ENCODE assay signal across 9 mouse cellular contexts in the genomic region with DNA sequence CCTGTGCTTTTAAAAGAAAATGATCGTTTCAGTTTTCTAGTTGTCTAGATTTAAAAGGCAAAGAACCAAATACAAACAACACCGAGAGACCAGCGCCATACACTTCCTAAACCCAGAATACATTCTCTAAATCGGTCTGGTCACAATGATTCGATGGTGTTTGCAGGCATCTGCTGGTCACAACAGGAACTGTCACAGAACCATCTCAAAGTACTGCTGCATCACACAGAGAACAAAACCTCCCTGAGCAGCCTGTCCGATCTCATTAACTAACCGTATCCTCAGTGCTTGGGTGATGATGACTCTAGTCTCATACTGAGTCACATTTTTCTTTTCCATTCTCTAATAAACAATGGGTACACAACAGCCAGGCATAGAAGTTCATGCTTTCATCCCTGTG. TPM values are rescaled to one million over a fixed set of nuclear protein-coding genes. Genes with fewer than 3 reads are reported as not detected.
DNase-seq lines count a peak whose midpoint lies in the region; ATAC-seq and TF ChIP-seq lines count a peak whose summit lies in the region.
"Had no signal": no experiment of that assay in that cellular context is flagged by ENCODE, and none has a peak within 500 bp of the region (broad histone marks: within the 10 kb centered on the region; RNA-seq: fewer than 3 reads in every experiment).

No protein-coding gene starts in this region.

- no peak for TF ChIP-seq POLR2A in cortical plate, adult 2 months (IDR thresholded peaks at IDR 0.05; ENCODE audit: extremely low read depth, insufficient read depth, low read length)

- peak; percentile 84 for TF ChIP-seq CTCF in cortical plate, adult 2 months (IDR thresholded peaks at IDR 0.05; ENCODE audit: extremely low read depth, insufficient read depth, low read length)

- ATAC-seq in hindbrain, embryonic 14.5 days (ENCODE audit: low FRiP score), result peak; percentile 94

- no peak overlapping the region for H3K27ac ChIP-seq in cortical plate, adult 2 months (ENCODE audit: insufficient read depth, low read length)
- H3K27ac ChIP-seq in hindbrain, embryonic 14.5 days, result no peak overlapping the region

- peaks cover 1% of the 10 kb centered on the region; the same call in 1 of the 2 replicates for H3K4me1 ChIP-seq in cortical plate, adult 2 months (ENCODE audit: control insufficient read depth, insufficient read depth, low read length)
- no peaks in the 10 kb centered on the region for H3K4me1 ChIP-seq in hindbrain, embryonic 14.5 days (replicated peaks; ENCODE audit: control insufficient read depth, insufficient read depth, low read length)

- no peaks in the 10 kb centered on the region for H3K27me3 ChIP-seq in hindbrain, embryonic 14.5 days (ENCODE audit: control insufficient read depth, insufficient read depth, low read length)
- H3K27me3 ChIP-seq: megakaryocyte, embryonic 14.5 days had no signal

- no peaks in the 10 kb centered on the region for H3K36me3 ChIP-seq in hindbrain, embryonic 14.5 days (replicated peaks; ENCODE audit: control insufficient read depth, insufficient read depth)

- intact Hi-C loops in left cerebral cortex, postnatal 4 days (cut with DNase I), result loop anchor here (10.0 kb wide), 1 partner anchor 222 kb away; no protein-coding TSS in a partner anchor

- H3K4me3 ChIP-seq in cortical plate, adult 2 months (ENCODE audit: insufficient read depth, low read length), result no peak overlapping the region
- no peak overlapping the region for H3K4me3 ChIP-seq in hindbrain, embryonic 14.5 days (replicated peaks; ENCODE audit: low read length)
- H3K4me3 ChIP-seq: megakaryocyte, embryonic 14.5 days had no signal

- DNase-seq in adrenal gland, postnatal 10 days, result peak; percentile 8
- DNase-seq in adrenal gland, adult 18-20 months (ENCODE audit: low spot score in 2 of 2), result no peak
- DNase-seq in 3T3-L1 (ENCODE audit: low read depth, low spot score), result peak; percentile 7
- DNase-seq in hindbrain, embryonic 14.5 days (ENCODE audit: low spot score), result peak; percentile 82
- peak; percentile 50 for DNase-seq in left cerebral cortex, postnatal 4 days
- peak; percentile 73 to 79 for DNase-seq in right cerebral cortex, adult 2 months (ENCODE audit: low spot score in 2 of 2)
- DNase-seq in thymus, postnatal 25 days, result no peak

- H3K4me2 ChIP-seq in hindbrain, embryonic 14.5 days (replicated peaks), result 0 out of 2 replicates have a peak overlapping the region, but pooled peaks have one; percentile 24

- H3K9ac ChIP-seq in hindbrain, embryonic 14.5 days, result 0 out of 2 replicates have a peak overlapping the region, but pooled peaks have one; percentile 25

- 14% methylated on average over 7 of the region's 7 CpGs for WGBS in hindbrain, embryonic 14.5 days

- H3K9me3 ChIP-seq in hindbrain, embryonic 14.5 days (ENCODE audit: control insufficient read depth, low read length), result no peaks in the 10 kb centered on the region
- H3K9me3 ChIP-seq: megakaryocyte, embryonic 14.5 days had no signal

RNA-seq across cellular contexts. Expression of a gene that starts 59.1 kb away (rescaled TPM):
- 1 to 10 TPM; 7.8 to 9.6 TPM for total RNA-seq in adrenal gland, postnatal 10 days (2021)
- 1 to 10 TPM; 3.8 to 5.4 TPM for total RNA-seq in adrenal gland, adult 18-20 months (2021)
- 48.1 and 48.5 TPM in 2 replicates for polyA plus RNA-seq in cortical plate, adult 2 months (2012; rRNA removed)
- 6.4 and 8.7 TPM in 2 replicates for polyA plus RNA-seq in hindbrain, embryonic 14.5 days (2014; fragmentation: Nextera tagmentation; extraction: Ambion mirVana)
- 10 to 100 TPM; 34.0 to 42.4 TPM for total RNA-seq in left cerebral cortex, postnatal 4 days (2021)

Comparison
In these comparisons a context has a peak if more than half of its experiments do, and no peak if none do; other contexts are left out.
1. DNase-seq: peak in adrenal gland, postnatal 10 days (single experiment), 3T3-L1 (single experiment), hindbrain, embryonic 14.5 days (single experiment), left cerebral cortex, postnatal 4 days (single experiment) and right cerebral cortex, adult 2 months (2 of 2); none in adrenal gland, adult 18-20 months (0 of 2) and thymus, postnatal 25 days (single experiment).